Mouse (Mus musculus): Measurements from ENCODE around the gene Ttll5.

DNA sequence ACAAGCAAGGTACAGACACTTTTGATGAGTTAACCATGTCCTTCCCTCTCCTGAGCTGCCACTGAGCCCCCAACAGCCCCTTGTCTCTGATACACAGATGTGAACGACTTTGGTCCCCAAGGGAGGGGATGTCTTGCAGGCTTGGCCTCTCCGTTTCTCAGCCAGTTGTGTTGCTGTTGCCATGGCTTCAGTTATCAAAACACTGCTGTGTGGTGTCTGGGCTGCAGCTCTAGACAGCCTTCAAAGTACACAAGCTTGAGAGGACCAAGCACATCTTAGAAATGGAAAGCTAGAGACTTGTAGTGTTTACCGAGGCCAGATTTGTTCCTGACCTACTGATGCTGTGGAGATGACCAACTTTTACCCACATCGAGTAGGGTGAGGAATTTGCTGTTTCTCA lies 102.4 kb downstream of the Ttll5 start:
- TF ChIP-seq CTCF (IDR thresholded peaks at IDR 0.05) (no peak), POLR2A (IDR thresholded peaks at IDR 0.05; ENCODE audit: insufficient read depth, low read depth, low read length) (no peak), EP300 (IDR thresholded peaks at IDR 0.05; ENCODE audit: insufficient read depth, low read depth, low read length) (no peak)
